In genomic region chr13:47309492-47309891, GRCm38 (mm10) we compare ENCODE assay signal across 20 mouse cellular contexts.
DNase-seq lines count a peak whose midpoint lies in the region.
"Had no signal": no experiment of that assay in that cellular context is flagged by ENCODE, and none has a peak within 500 bp of the region (broad histone marks: within the 10 kb centered on the region; RNA-seq: fewer than 3 reads in every experiment).

No protein-coding gene starts in this region.

- peak overlapping the region; percentile 68; the same call in 1 of the 2 replicates for H3K27ac ChIP-seq in limb, embryonic 10.5 days
- H3K27ac ChIP-seq: embryonic facial prominence, embryonic 13.5 days; embryonic facial prominence, embryonic 15.5 days had no signal

- no peaks in the 10 kb centered on the region for H3K36me3 ChIP-seq in limb, embryonic 10.5 days
- H3K36me3 ChIP-seq: embryonic facial prominence, embryonic 13.5 days; embryonic facial prominence, embryonic 15.5 days; forebrain, embryonic 10.5 days; forebrain, embryonic 12.5 days had no signal

- H3K4me1 ChIP-seq in limb, embryonic 10.5 days, result peaks cover 13% of the 10 kb centered on the region
- H3K4me1 ChIP-seq: embryonic facial prominence, embryonic 15.5 days had no signal

- H3K27me3 ChIP-seq in limb, embryonic 10.5 days (ENCODE audit: low read depth, poor library complexity, severe bottlenecking), result no peaks in the 10 kb centered on the region
- H3K27me3 ChIP-seq: embryonic facial prominence, embryonic 13.5 days; embryonic facial prominence, embryonic 15.5 days; forebrain, embryonic 12.5 days had no signal

- peak; percentile 78 for DNase-seq in brain, adult 2 months (ENCODE audit: low read depth, low spot score)
- DNase-seq in limb, embryonic 10.5 days (ENCODE audit: low spot score), result peak; percentile 18
- peak; percentile 66 for DNase-seq in telencephalon, adult 2 months (ENCODE audit: low read depth, low spot score)
- no peak for DNase-seq in spleen, postnatal 14 days (ENCODE audit: low spot score in 2 of 2)
- DNase-seq in heart, adult 18-20 months, result no peak
- DNase-seq: adrenal gland, adult 2 months; adrenal gland, postnatal 10 days; adrenal gland, postnatal 36 days; cerebellum, adult 11 months; cerebellum, adult 18-20 months; cerebellum, adult 8-10 months; cerebellum, adult 9-11 months; cerebellum, postnatal 14 days; cerebellum, postnatal 36 days; embryo, embryonic 11 days had no signal

- H3K4me3 ChIP-seq in limb, embryonic 10.5 days, result no peak overlapping the region
- H3K4me3 ChIP-seq: embryonic facial prominence, embryonic 13.5 days; embryonic facial prominence, embryonic 15.5 days; erythroblast, embryonic 14.5 days; forebrain, embryonic 10.5 days; forebrain, embryonic 12.5 days had no signal

- no peaks in the 10 kb centered on the region for H3K9me3 ChIP-seq in limb, embryonic 10.5 days (replicated peaks)
- H3K9me3 ChIP-seq: embryonic facial prominence, embryonic 13.5 days; embryonic facial prominence, embryonic 15.5 days; forebrain, embryonic 10.5 days; forebrain, embryonic 12.5 days had no signal

- WGBS in limb, embryonic 10.5 days, result 92% methylated on average over 6 of the region's 6 CpGs

Comparison
In these comparisons a context has a peak if more than half of its experiments do, and no peak if none do; other contexts are left out.
1. DNase-seq: peak in brain, adult 2 months (single experiment), limb, embryonic 10.5 days (single experiment) and telencephalon, adult 2 months (single experiment); none in spleen, postnatal 14 days (0 of 2) and heart, adult 18-20 months (0 of 2).